Mouse (Mus musculus) spleen, adult 2 months (tissue): ENCODE data around the gene Usp15.

ENCODE experiments used
- CTCF ChIP-seq: fragments of 200-500 bp; IDR thresholded peaks from 2 replicates; pipeline ENCODE4 v1.5.1; 2011; ENCODE audit warnings: mild to moderate bottlenecking, inconsistent platforms; ENCODE audit not compliant: insufficient read depth, insufficient read length, insufficient replicate concordance; ENCODE audit errors: extremely low read depth
- POLR2A ChIP-seq: fragments of 200-500 bp; IDR thresholded peaks from 2 replicates; pipeline ENCODE4 v1.6.1; 2011; ENCODE audit warnings: low read depth, low read length, inconsistent platforms

DNA sequence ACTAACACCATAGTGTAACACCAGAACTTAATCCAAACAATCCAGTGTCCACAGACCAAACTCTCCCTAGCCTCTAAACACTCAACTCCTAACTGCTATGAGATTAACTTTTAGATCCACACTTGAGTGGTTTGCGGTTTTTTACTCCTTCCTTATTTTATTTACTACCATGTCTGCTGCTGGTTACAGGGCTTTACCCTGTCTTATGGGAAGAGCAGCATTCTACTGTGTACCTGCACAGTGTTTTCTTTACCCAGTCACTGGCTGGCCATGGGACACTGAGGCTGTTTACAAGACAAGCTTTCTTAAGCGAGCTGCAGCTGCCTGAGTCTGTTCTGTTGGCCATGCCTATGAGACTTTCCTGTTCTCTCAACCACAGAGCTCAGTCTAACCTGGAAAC lies 13.1 kb downstream of the Usp15 start:
- TF ChIP-seq CTCF (no peak), POLR2A (no peak)
